Mouse (Mus musculus): Measurements from ENCODE around the gene Odf2l. TPM values are rescaled to one million over a fixed set of nuclear protein-coding genes. Genes with fewer than 3 reads are reported as not detected.

Odf2l gene
- total RNA-seq, 2 experiments from 2014 or later: 9.3 to 13.0 TPM

Other genes starting within 250 kb of the Odf2l start
- gene Clca4b, start 186.1 kb upstream of the Odf2l start, total RNA-seq (2021): not detected
- gene Clca4a, start 143.5 kb upstream of the Odf2l start, total RNA-seq (2021): not detected
- not detected for gene Clca1, start 85.8 kb upstream of the Odf2l start, total RNA-seq (2021)
- gene Clca2, start 19.1 kb upstream of the Odf2l start, total RNA-seq (2021): under 1 TPM in 1 of 2 experiments, not detected in 1; 0.15 TPM
- under 1 TPM in 1 of 2 experiments, not detected in 1; 0.05 TPM for gene Col24a1, start 173.9 kb downstream of the Odf2l start, total RNA-seq (2021)

All from heart, adult 18-20 months (tissue).